Mouse (Mus musculus) right cerebral cortex, postnatal 25 days (tissue): ENCODE data around the gene Cd276.
A peak's percentile ranks its signal among the peaks of the same experiment; 100 is the strongest.
"Not testable (repeated sequence)": the region's sequence is repeated elsewhere in the genome, so short reads cannot be mapped to it uniquely, and the experiment has no call there.

Experiments
- DNase-seq: peaks from one replicate; pipeline ENCODE4 v3.0.0; 2022

Cd276 gene

GRCm38 (mm10) chr9:58554908-58555684, at the start of gene Cd276:
Cd276 (minus strand) TSS chr9:58555437.
- peak; percentile 78 for DNase-seq

DNA sequence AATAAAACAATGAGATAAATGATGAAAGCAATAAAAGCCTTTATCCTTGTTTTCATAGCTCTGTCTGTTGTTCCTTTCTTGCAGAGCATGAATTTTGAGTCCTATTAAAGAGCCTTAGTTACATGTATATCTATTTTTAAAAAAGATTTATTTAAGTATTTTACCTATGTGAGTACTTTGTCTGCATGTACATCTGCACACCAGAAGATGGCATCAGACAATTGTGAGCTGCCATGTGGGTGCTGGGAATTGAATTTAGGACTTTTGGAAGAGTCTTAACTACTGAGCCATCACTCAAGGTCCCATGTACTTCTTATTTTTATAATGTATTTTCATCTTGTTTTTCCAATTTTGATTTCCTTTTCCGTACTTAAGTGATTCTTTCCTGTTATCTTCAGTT, 40.1 kb upstream of the Cd276 start:
- DNase-seq: no peak

DNA sequence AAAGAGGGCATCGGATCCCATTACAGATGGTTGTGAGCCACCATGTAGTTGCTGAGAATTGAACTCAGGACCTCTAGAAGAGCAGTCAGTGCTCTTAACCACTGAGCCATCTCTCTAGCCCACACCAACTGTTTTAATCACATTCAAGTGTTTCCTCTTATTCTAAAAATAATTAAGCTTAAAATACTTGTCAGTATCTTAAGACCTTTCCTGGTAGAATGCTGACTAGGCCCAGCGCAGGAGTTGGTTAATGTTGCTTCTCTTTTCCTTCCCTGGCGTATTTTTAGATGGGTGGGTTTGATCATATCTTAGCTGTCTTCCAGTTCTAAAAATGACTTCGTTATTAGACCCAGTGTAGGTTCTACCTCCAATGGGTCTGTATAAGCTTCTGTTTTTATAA, 33.4 kb upstream of the Cd276 start:
- DNase-seq: no peak

DNA sequence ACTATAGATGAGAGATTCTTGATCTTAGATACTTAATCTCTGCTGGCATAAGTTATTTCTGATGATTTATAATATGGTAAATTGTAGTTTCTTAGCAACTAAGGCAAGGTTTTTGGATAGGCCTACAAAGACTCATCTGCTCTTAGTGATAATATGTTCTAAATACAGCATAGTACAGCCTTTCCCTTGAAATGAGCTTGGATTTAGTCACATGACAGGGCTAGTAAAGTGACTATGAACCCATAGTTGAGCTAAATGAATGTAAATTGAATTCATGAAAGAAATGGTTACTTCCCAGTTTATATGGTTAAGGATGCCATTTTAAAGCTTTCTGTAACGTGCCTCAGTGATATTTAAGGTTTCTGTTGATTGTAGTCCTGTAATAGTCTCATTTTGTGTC, 29.1 kb upstream of the Cd276 start:
- DNase-seq: no peak

DNA sequence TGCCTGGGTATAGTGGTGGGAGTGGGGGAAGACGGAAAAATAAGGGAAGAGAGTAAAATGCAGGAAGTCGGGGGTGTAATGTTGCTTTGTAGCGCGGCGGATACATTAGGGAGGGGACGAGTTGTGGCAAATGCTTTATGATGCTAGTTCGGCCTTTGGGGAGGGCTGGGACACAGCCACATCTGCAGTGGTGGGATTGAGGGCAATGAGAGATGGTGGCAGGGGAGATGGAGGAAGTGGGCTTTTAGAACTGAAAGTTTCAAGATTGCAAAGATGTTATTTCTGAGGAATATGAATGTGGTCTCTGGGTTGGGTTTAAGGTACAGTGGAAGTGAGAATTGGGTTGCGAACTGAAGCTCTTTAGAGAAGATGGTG, 28.0 kb upstream of the Cd276 start:
- no peak for DNase-seq

DNA sequence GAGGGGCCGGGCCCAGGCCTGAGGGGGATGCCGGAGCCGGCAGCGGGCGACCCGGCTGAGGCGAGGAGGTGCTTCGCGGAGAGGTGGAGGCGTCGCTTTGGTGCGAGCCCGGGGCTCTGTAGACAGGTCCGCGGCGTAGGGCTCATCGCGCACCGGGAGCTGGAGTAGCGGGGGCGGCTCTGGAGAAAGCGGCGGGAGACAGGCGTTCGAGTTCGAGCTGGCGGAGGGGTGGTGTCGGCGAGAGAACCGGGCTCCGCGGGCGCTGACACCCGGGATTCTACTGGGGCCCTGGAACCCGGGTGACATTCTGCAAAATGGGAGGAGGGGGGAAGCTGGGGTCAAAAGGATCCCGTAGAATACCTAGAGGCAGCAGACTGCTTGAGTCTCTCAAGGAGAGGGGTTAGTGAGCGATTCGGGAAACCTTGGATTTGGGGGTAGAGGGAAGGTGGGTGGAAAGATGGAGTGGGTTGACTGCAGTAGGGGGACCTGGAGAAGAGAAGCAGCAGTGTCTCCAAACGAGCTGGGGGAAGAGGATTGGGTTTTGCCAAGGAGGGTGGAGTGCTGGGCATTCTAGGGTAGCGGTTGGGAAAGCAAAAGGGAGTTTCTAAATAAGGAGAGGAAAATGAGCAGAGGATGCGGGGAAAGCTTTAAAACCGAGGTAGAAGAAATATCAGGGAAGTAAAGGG, 27.5 kb upstream of the Cd276 start:
- peak; percentile 71 for DNase-seq

DNA sequence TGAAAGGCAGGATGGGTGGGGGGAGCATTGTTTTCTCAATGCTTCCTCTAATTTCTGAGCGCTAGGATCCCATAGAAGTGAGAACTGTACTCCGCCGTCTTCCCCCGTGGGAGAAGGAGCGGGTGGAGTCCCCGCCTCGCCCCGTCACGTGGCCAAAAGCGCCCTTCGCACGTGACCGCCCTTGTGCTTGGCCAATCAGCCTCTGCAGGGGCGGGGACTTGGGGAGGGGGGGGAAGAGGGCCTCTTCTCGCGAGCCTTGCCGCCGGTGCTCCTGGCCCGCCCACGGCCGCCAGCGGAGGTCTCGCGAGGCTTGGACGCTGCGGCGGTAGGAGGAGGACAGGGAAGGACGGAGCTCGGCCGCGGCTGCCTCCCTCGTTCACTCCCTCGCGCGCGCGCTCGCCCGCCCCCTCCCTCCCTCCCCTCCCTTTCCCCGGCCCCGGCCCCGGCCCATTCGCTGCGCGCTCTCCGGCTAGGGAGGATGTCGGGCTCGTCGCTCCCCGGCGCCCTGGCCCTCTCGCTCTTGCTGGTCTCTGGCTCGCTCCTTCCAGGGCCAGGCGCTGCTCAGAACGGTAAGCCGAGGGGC, 26.8 kb upstream of the Cd276 start, which contains the start of gene Nptn:
Nptn (plus strand) TSS at position 283 of the 583 bp plus-strand sequence.
- peak; percentile 98 for DNase-seq

GRCm38 (mm10) chr9:58581283-58581930, 26.2 kb upstream of the Cd276 start:
- no peak for DNase-seq

- DNase-seq: not testable (repeated sequence)
These were observed 25.4 kb upstream of the Cd276 start for GRCm38 (mm10) chr9:58580453-58581195.

GRCm38 (mm10) chr9:58578669-58579068, 23.4 kb upstream of the Cd276 start:
- peak; percentile 78 for DNase-seq

DNA sequence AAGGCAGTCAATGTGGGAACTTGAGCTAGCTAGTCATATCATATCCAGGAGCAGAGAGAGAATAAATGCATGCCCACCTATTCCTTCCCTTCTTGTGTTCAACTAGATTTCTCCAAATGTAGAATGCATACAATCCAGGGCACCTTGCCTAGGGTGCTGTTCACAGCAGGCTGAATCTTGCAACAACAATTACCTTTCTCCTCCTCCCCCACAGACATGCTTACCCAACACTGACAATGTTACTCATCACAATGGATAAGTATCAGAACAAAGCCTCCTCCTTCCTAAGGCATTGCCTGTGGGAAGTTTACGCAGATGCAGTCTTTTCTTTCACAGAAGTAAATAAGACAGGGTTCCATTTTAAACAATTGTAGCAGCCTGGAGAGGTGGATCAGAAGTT, 15.8 kb upstream of the Cd276 start:
- no peak for DNase-seq

DNA sequence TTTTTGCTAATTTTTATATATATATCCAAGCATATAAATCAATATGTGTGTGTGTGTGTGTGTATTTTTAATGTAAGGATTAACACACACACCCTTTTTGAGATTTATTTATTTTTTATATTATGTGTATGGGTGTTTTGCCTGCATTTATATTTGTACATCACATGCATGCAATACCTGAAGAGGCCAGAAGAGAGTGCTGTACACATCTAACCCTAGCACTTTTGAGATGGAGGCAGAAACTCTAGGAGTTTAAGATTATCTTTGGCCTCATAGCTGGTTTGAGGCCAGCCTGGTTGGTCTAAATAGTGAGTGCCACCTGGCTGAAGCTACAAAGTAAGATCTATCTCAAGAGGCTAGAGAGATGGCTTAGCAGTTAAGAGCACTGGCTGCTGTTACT, 12.4 kb upstream of the Cd276 start:
- no peak for DNase-seq

- not testable (repeated sequence) for DNase-seq
These were observed 10.7 kb upstream of the Cd276 start for GRCm38 (mm10) chr9:58565945-58566344.

DNA sequence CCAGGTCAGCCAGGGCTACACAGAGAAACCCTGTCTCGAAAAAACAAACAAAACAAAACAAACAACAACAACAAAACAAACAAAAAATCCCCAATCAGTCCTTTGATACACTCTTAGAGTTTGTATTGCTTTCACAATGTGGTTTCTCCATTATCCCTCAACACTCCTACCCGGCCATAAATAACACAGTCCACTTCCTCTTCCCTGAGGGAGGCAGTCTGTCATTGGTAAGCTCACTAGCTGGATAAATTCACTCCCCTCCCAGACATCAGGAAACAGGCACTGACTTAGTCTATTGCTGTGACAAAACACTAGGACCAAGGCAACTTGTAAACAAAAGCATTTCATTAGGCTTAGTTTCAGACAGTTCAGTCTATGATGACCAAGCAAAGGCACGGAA, 5.0 kb upstream of the Cd276 start:
- no peak for DNase-seq

GRCm38 (mm10) chr9:58557457-58558455, 2.5 kb upstream of the Cd276 start:
- DNase-seq: no peak

- DNase-seq: no peak
These were observed 1.4 kb upstream of the Cd276 start for GRCm38 (mm10) chr9:58556627-58557026.

- no peak for DNase-seq
These were observed 613 bp upstream of the Cd276 start for GRCm38 (mm10) chr9:58555685-58556414.

- DNase-seq: peak; percentile 44
These were observed 955 bp downstream of the Cd276 start for GRCm38 (mm10) chr9:58554056-58554907.

- DNase-seq: no peak
These were observed 3.2 kb downstream of the Cd276 start for GRCm38 (mm10) chr9:58552083-58552482.

DNA sequence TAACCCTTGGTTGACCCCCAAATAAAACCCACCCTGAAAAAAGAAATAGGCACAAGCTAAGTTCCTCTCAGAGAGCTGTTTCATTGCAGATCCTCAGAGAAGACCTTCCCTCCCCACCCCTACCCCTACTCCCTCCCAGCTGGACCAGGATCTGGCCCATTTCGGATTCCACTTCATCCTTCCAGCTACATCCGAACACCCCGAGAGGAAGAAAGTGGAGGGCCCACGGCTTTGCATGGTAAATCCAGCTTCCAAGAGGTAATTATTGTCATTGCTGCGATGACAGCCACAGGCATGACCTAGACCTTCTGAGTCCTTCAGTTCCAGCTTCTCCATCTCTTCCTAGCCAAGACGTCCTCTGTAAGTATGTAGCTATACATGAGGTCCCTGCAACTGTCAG, 4.3 kb downstream of the Cd276 start:
- no peak for DNase-seq
